10 mouse cellular contexts compared by ENCODE assay signal in the genomic region with DNA sequence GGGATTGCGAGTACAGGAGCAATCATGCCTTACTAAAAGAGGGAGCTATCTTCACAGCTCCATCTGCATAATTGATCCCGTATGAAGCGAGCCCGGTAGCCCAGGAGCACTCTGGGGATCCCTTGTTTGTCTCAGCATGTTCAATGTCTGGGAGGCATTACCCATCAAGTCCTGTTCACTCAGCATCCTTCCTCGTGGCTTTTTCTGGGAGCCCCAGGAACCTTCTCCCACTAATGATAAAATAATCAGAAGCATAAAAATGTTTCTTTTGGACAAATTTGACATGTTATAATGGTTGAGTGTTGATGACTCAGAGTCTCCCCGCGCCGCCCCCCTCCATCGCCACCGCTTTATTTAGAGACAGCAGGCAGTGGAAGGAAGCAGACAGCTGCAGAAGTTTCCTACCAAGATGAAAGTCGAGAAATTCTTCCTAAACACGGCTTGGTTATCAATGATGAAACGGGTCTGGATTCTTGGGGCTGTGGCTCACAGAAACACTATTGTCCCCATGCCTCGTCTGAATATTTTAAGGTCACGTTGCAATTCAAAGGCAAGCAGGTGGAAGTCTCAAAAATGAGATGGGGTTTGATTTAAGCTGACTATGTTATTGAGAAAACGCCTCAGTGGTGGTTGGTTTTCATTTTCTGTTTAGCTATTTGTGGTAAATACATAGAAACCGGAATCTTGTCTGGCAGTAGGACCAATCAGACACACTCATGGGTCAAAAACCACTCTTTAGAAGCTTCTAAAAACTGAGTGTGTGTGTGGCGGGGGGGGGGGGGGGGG.
A peak's percentile ranks its signal among the peaks of the same experiment; 100 is the strongest.
DNase-seq lines count a peak whose midpoint lies in the region; ATAC-seq lines count a peak whose summit lies in the region.
"Had no signal": no experiment of that assay in that cellular context is flagged by ENCODE, and none has a peak within 500 bp of the region (broad histone marks: within the 10 kb centered on the region; RNA-seq: fewer than 3 reads in every experiment).

No protein-coding gene starts in this region.

- H3K4me2 ChIP-seq in heart, embryonic 14.5 days (ENCODE audit: low read length) = peak overlapping the region; percentile 46
- peak overlapping the region; percentile 10; the same call in 1 of the 2 replicates for H3K4me2 ChIP-seq in embryonic facial prominence, embryonic 11.5 days (ENCODE audit: low read depth, low read length)
- peak overlapping the region; percentile 37 for H3K4me2 ChIP-seq in midbrain, embryonic 13.5 days (replicated peaks)
- H3K4me2 ChIP-seq in intestine, embryonic 15.5 days (replicated peaks) = no peak overlapping the region
- H3K4me2 ChIP-seq: liver, embryonic 15.5 days had no signal

- no peak overlapping the region for H3K9ac ChIP-seq in heart, embryonic 14.5 days (ENCODE audit: low read length)
- H3K9ac ChIP-seq in embryonic facial prominence, embryonic 11.5 days (replicated peaks; ENCODE audit: low read length) = no peak overlapping the region
- H3K9ac ChIP-seq in midbrain, embryonic 13.5 days (replicated peaks) = no peak overlapping the region
- H3K9ac ChIP-seq in intestine, embryonic 15.5 days = no peak overlapping the region
- H3K9ac ChIP-seq: liver, embryonic 15.5 days had no signal

- H3K36me3 ChIP-seq in heart, embryonic 14.5 days (ENCODE audit: control insufficient read depth, insufficient read depth, low read length) = no peaks in the 10 kb centered on the region
- no peaks in the 10 kb centered on the region for H3K36me3 ChIP-seq in embryonic facial prominence, embryonic 11.5 days (replicated peaks; ENCODE audit: control insufficient read depth, insufficient read depth, low read depth, low read length)
- H3K36me3 ChIP-seq in midbrain, embryonic 13.5 days = no peaks in the 10 kb centered on the region
- H3K36me3 ChIP-seq in intestine, embryonic 15.5 days = no peaks in the 10 kb centered on the region
- H3K36me3 ChIP-seq: liver, embryonic 15.5 days had no signal

- peaks cover 0 to 3% of the 10 kb centered on the region in 2 experiments; a peak in 2 of 4 replicates for H3K4me1 ChIP-seq in heart, embryonic 14.5 days (ENCODE audit: control insufficient read depth in 2 of 2, insufficient read depth in 2 of 2, low read length in 2 of 2)
- H3K4me1 ChIP-seq in embryonic facial prominence, embryonic 11.5 days (ENCODE audit: control insufficient read depth, insufficient read depth, low read length) = no peaks in the 10 kb centered on the region
- peaks cover 16% of the 10 kb centered on the region for H3K4me1 ChIP-seq in midbrain, embryonic 13.5 days (replicated peaks)
- 0 out of 2 replicates have a peak, but pooled peaks cover 4% of the 10 kb centered on the region for H3K4me1 ChIP-seq in intestine, embryonic 15.5 days (replicated peaks)
- H3K4me1 ChIP-seq: liver, embryonic 15.5 days had no signal

- H3K4me3 ChIP-seq in heart, embryonic 14.5 days (ENCODE audit: control insufficient read depth in 1 of 2, insufficient read depth in 1 of 2, low read depth in 1 of 2, low read length in 2 of 2) = no peak overlapping the region; a peak in 1 of 4 replicates
- no peak overlapping the region for H3K4me3 ChIP-seq in embryonic facial prominence, embryonic 11.5 days (ENCODE audit: low read depth, low read length)
- H3K4me3 ChIP-seq in midbrain, embryonic 13.5 days (replicated peaks) = no peak overlapping the region
- H3K4me3 ChIP-seq in intestine, embryonic 15.5 days (replicated peaks) = no peak overlapping the region
- H3K4me3 ChIP-seq: liver, embryonic 15.5 days had no signal

- WGBS in heart, embryonic 14.5 days = 35% methylated on average over 18 of the region's 18 CpGs
- 24% methylated on average over 17 of the region's 18 CpGs for WGBS in embryonic facial prominence, embryonic 11.5 days
- WGBS in midbrain, embryonic 13.5 days = 50% methylated on average over 18 of the region's 18 CpGs
- 57% methylated on average over 18 of the region's 18 CpGs for WGBS in intestine, embryonic 15.5 days

- H3K9me3 ChIP-seq in heart, embryonic 14.5 days (ENCODE audit: control insufficient read depth, low read length) = no peaks in the 10 kb centered on the region
- no peaks in the 10 kb centered on the region for H3K9me3 ChIP-seq in embryonic facial prominence, embryonic 11.5 days (replicated peaks; ENCODE audit: control insufficient read depth, low read length)
- H3K9me3 ChIP-seq in midbrain, embryonic 13.5 days = no peaks in the 10 kb centered on the region
- no peaks in the 10 kb centered on the region for H3K9me3 ChIP-seq in intestine, embryonic 15.5 days
- H3K9me3 ChIP-seq: liver, embryonic 15.5 days had no signal

- DNase-seq in heart, adult 9 months (ENCODE audit: low spot score in 2 of 2) = no peak
- peak; percentile 69 for DNase-seq in embryonic facial prominence, embryonic 11.5 days (ENCODE audit: low spot score)
- peak; percentile 61 for DNase-seq in induced T-regulatory cell, adult 2 months (ENCODE audit: low read depth)
- DNase-seq in thymus, postnatal 4 days = peak; percentile 44

- no peaks in the 10 kb centered on the region for H3K27me3 ChIP-seq in heart, embryonic 14.5 days (ENCODE audit: control insufficient read depth, insufficient read depth, low read length)
- H3K27me3 ChIP-seq in embryonic facial prominence, embryonic 11.5 days (ENCODE audit: control insufficient read depth, insufficient read depth, low read length) = no peaks in the 10 kb centered on the region
- H3K27me3 ChIP-seq in midbrain, embryonic 13.5 days = no peaks in the 10 kb centered on the region
- no peaks in the 10 kb centered on the region for H3K27me3 ChIP-seq in intestine, embryonic 15.5 days (replicated peaks)
- H3K27me3 ChIP-seq: liver, embryonic 15.5 days; Patski had no signal

- ATAC-seq in heart, embryonic 14.5 days (ENCODE audit: insufficient number of reproducible peaks, insufficient read depth, low FRiP score, low read depth) = no peak
- ATAC-seq in embryonic facial prominence, embryonic 11.5 days (replicated peaks; ENCODE audit: insufficient number of reproducible peaks, low FRiP score, low TSS enrichment, low read depth) = 0 out of 2 replicates have a peak, but pooled peaks have one; percentile 62
- peak; percentile 20; the same call in 1 of the 2 replicates for ATAC-seq in midbrain, embryonic 13.5 days
- ATAC-seq in erythroblast, adult 5-6 weeks (replicated peaks; ENCODE audit: low FRiP score, poor library complexity, severe bottlenecking) = no peak
- ATAC-seq in intestine, embryonic 15.5 days = no peak
- ATAC-seq: Patski had no signal

- no peak overlapping the region for H3K27ac ChIP-seq in heart, embryonic 14.5 days (replicated peaks in 1 of 2; ENCODE audit: control insufficient read depth in 1 of 2, insufficient read depth in 1 of 2, low read depth in 2 of 2, low read length in 2 of 2)
- no peak overlapping the region for H3K27ac ChIP-seq in embryonic facial prominence, embryonic 11.5 days (replicated peaks; ENCODE audit: low read depth, low read length)
- no peak overlapping the region for H3K27ac ChIP-seq in midbrain, embryonic 13.5 days
- no peak overlapping the region for H3K27ac ChIP-seq in intestine, embryonic 15.5 days
- H3K27ac ChIP-seq: liver, embryonic 15.5 days had no signal

Comparison
In these comparisons a context has a peak if more than half of its experiments do, and no peak if none do; other contexts are left out.
1. ATAC-seq: peak in embryonic facial prominence, embryonic 11.5 days (single experiment) and midbrain, embryonic 13.5 days (single experiment); none in heart, embryonic 14.5 days (single experiment), erythroblast, adult 5-6 weeks (single experiment) and intestine, embryonic 15.5 days (single experiment).
2. DNase-seq: peak in embryonic facial prominence, embryonic 11.5 days (single experiment), induced T-regulatory cell, adult 2 months (single experiment) and thymus, postnatal 4 days (single experiment); none in heart, adult 9 months (0 of 2).